Mouse (Mus musculus) limb, embryonic 10.5 days (tissue): ENCODE measurements around the gene Olfr576. TPM values are rescaled to one million over a fixed set of nuclear protein-coding genes. Genes with fewer than 3 reads are reported as not detected.

Experiments used
- DNase-seq: peaks from one replicate; pipeline ENCODE4 v3.0.0-alpha.2; 2017; ENCODE audit warnings: low spot score
- H3K27ac ChIP-seq: fragments of 300-500 bp; sonication (generic); 2 replicates; pipeline ENCODE4 v1.5.1; 2016; ENCODE audit warnings: mild to moderate bottlenecking
- H3K27me3 ChIP-seq: fragments of 300-500 bp; sonication (generic); 2 replicates; pipeline ENCODE4 v1.6.1; 2016; ENCODE audit warnings: low read depth, mild to moderate bottlenecking; ENCODE audit not compliant: poor library complexity, severe bottlenecking
- H3K36me3 ChIP-seq: fragments of 300-500 bp; sonication (generic); 2 replicates; pipeline ENCODE4 v1.6.1; 2016; ENCODE audit warnings: mild to moderate bottlenecking, moderate library complexity
- H3K4me1 ChIP-seq: fragments of 300-500 bp; sonication (generic); 2 replicates; pipeline ENCODE4 v1.6.1; 2016
- H3K4me3 ChIP-seq: fragments of 300-500 bp; sonication (generic); 2 replicates; pipeline ENCODE4 v1.5.1; 2016; ENCODE audit warnings: mild to moderate bottlenecking, moderate library complexity
- H3K9me3 ChIP-seq: fragments of 300-500 bp; sonication (generic); replicated peaks from 2 replicates; pipeline ENCODE4 v1.6.1; 2016; ENCODE audit warnings: mild to moderate bottlenecking
- WGBS: fragments of 180-500 bp; shearing (Covaris S2); methylation state at CpG from one replicate; pipeline ENCODE4 v1.1.7; 2016; 5-methylcytosine and 5-hydroxymethylcytosine counted together
- polyA plus RNA-seq: library from polyadenylated mRNA; unstranded; fragments of >200 nt; fragmentation: Nextera tagmentation; extraction: Ambion mirVana; gene quantifications from 2 replicates; pipeline ENCODE4 v1.2.1, GENCODE M21; 2016

The Olfr576 gene
- polyA plus RNA-seq, result not detected in 2 replicates

DNA sequence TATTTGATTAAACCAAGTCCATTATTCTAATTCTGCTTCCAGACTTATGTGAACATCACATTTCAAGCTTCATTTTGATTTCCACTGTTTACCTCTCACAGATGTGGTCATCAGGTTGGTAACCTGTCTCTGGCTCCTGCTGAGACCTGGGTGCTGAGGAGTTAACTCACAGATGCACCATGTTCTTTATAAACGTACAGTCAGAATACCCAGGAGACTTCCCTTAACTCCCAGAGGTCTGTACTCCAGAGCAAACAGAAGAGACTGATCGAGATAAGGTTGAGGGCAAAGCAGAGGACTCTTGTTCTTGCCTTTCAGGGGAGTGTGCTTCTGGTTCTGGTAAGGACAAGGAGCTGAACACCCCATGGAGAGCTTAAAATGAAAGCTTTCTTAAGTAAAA, at the start of gene Olfr576:
Gene Olfr576 (plus strand): TSS at position 301 of the 400 bp plus-strand sequence.
- no peaks in the 10 kb centered on the region for H3K4me1 ChIP-seq
- no peaks in the 10 kb centered on the region for H3K9me3 ChIP-seq
- H3K36me3 ChIP-seq, result no peaks in the 10 kb centered on the region
- no peak for DNase-seq
- H3K4me3 ChIP-seq, result no peak within 1 kb of the TSS
- no peak within 1 kb of the TSS for H3K27ac ChIP-seq
- H3K27me3 ChIP-seq, result no peaks in the 10 kb centered on the region
- WGBS, result 63% methylated on average over 2 of the region's 2 CpGs

DNA sequence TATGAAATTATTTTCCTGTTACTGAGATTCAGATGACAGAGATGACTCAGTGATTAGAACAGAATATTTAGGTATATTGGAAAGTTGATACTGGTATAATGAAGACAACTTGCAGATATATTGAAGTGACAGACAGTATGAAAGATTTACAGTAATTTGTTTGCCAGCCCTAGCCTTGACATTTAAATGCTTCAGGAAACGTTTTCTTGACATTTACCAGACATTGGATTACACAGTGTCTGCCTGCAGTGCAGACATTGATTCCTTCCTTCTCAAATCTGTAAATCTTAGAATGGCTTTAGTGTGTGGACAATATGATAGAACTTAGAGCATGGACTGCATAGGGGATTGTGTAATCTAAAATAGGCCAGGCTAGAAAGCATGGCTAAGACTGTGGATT, 47.2 kb upstream of the Olfr576 start:
- no peaks in the 10 kb centered on the region for H3K9me3 ChIP-seq
- no peaks in the 10 kb centered on the region for H3K36me3 ChIP-seq
- H3K27ac ChIP-seq, result no peak overlapping the region
- H3K4me1 ChIP-seq, result 0 out of 2 replicates have a peak, but pooled peaks cover 4% of the 10 kb centered on the region
- DNase-seq, result no peak
- H3K27me3 ChIP-seq, result no peaks in the 10 kb centered on the region
- WGBS, result 37% methylated on average over 1 of the region's 1 CpGs
- H3K4me3 ChIP-seq, result no peak overlapping the region

DNA sequence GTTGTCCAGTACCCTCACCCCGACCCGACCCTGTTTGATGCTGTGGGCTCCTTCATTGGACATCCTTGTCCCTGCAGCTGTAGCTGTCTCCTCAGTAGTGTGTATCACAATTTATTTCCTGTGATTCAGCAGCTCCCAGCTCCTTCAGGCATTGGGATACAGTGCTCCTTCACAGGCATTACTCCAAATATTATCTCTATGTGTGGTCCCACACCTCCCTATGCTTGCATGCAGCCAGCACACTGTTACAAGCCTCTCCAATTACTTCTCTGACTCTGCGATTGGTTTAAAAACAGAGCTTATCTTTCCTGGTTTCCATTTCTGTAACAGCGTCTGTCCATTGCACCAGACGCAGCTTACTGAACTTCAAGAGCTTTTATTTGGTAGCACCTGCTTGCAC, 46.1 kb upstream of the Olfr576 start:
- Histone ChIP-seq H3K27ac (no peak overlapping the region), H3K36me3 (no peaks in the 10 kb centered on the region), H3K4me1 (0 out of 2 replicates have a peak, but pooled peaks cover 4% of the 10 kb centered on the region), H3K9me3 (no peaks in the 10 kb centered on the region), H3K4me3 (no peak overlapping the region), H3K27me3 (no peaks in the 10 kb centered on the region)
- DNase-seq, result no peak
- WGBS, result 78% methylated on average over 5 of the region's 5 CpGs

DNA sequence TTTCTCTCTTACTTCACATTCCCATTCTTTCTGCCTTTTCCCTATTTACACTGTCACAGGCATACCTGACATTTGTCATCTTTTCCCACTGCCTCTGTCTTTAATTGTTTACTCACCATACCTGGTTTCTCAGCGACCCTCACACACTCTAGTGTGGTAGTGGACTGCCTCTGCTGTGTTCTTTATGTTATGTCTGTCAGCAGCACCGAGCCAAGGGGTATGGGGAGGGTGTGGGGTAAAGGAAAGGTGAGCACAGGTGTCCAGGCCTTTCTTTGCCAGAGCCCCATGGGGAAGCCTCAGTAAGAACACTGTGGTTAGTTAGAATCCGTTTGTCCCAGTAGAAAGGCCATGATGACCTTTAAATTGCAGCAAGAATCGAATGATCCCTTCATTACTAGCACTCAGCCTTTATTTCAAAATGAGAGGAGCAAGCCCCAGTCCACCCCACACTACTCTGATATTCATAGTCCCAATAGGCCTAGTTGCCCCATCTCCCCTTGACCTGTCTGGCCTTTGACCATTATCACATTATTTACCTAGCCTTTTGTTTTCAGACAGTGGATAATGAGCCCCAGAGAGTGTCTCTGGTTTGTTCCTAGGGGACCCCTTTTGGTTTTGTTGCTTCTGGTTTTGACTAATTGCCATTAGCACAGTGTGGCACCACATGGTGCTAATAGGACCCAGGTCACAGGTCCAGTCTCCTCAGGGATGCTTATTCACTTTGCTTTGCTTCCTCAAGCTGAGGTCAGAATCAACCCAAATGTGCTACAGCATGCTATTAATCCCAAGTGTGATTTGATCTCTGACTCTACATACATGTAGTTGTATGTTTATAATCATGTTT, 45.2 kb upstream of the Olfr576 start, which contains the start of gene Olfr571:
Gene Olfr571 (minus strand): TSS at position 505 of the 844 bp plus-strand sequence.
- H3K27me3 ChIP-seq, result no peaks in the 10 kb centered on the region
- no peaks in the 10 kb centered on the region for H3K9me3 ChIP-seq
- WGBS, result 60% methylated on average over 4 of the region's 4 CpGs
- H3K36me3 ChIP-seq, result no peaks in the 10 kb centered on the region
- no peak within 1 kb of the TSS for H3K27ac ChIP-seq
- H3K4me3 ChIP-seq, result no peak within 1 kb of the TSS
- H3K4me1 ChIP-seq, result 0 out of 2 replicates have a peak, but pooled peaks cover 4% of the 10 kb centered on the region
- DNase-seq, result no peak

DNA sequence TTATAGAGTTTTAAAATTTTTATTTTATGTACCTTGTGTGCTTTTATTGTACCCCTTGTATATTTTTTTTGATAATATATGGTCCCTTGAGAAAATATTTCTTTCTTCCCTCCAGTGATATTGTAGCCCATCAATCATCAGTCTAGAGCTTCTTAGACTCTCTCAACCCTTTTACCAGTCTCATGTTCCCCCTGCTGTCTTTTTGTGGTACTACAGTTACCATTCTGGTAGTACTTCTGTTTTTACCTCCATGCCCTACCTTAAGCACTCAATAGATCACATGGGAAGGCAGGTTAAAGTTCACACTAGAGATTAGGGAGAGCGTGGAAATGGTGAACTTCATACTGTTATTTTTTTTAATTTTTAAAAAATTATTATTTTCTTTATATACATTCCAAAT, 42.8 kb upstream of the Olfr576 start:
- H3K4me1 ChIP-seq, result 0 out of 2 replicates have a peak, but pooled peaks cover 4% of the 10 kb centered on the region
- no peak for DNase-seq

DNA sequence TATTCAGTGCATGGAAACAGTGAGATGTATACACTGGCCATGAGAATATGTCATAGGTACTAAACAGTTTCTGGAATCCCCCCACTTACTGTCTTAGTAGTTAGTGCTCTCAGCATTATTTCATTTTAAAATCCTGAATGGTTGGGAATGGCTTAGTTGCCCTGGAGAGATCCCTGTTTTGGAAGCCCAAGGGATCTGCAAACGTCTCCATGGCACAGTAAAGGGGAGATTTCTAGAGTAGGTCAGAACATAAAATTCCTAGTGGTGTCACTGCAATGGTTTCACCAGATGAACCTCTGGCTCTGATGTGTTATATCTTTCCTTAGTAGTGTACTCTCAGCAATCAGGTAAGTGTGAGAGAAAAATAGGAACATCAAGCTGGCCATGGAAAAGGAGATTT, 38.4 kb upstream of the Olfr576 start, which contains the start of gene Olfr572:
Gene Olfr572 (plus strand): TSS at position 301 of the 400 bp plus-strand sequence.
- no peaks in the 10 kb centered on the region for H3K36me3 ChIP-seq
- H3K27ac ChIP-seq, result no peak within 1 kb of the TSS
- H3K9me3 ChIP-seq, result no peaks in the 10 kb centered on the region
- no peaks in the 10 kb centered on the region for H3K4me1 ChIP-seq
- H3K27me3 ChIP-seq, result no peaks in the 10 kb centered on the region
- DNase-seq, result no peak
- no peak within 1 kb of the TSS for H3K4me3 ChIP-seq
- WGBS, result 65% methylated on average over 1 of the region's 1 CpGs

More for the DNA sequence above, 42.8 kb upstream of the Olfr576 start:
- no peaks in the 10 kb centered on the region for H3K36me3 ChIP-seq
- no peaks in the 10 kb centered on the region for H3K9me3 ChIP-seq
- 17% methylated on average over 1 of the region's 1 CpGs for WGBS
- H3K27me3 ChIP-seq, result no peaks in the 10 kb centered on the region
- no peak overlapping the region for H3K4me3 ChIP-seq
- no peak overlapping the region for H3K27ac ChIP-seq

DNA sequence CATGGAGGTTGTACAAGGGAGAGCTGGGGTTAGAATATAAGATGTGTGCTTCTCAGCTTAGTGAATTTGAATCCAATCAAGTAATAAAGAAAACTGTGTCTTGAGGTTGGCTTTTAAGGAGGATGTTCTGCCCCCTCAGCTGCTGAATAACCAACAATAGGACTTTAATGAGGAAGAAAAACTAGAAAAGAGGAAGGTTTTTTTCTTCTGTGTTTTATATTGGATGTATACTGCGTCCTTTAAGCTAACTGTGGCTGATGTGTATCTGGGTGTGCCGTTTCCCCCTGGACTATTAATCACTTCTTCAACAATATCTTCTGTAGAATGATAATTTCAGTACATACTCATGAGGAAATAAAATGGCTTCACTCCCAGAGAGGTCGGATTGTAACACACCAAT, 35.4 kb upstream of the Olfr576 start:
- no peaks in the 10 kb centered on the region for H3K4me1 ChIP-seq
- H3K27ac ChIP-seq, result no peak overlapping the region
- DNase-seq, result no peak
- H3K27me3 ChIP-seq, result no peaks in the 10 kb centered on the region
- H3K9me3 ChIP-seq, result no peaks in the 10 kb centered on the region
- WGBS, result 79% methylated on average over 3 of the region's 3 CpGs
- no peak overlapping the region for H3K4me3 ChIP-seq
- no peaks in the 10 kb centered on the region for H3K36me3 ChIP-seq

DNA sequence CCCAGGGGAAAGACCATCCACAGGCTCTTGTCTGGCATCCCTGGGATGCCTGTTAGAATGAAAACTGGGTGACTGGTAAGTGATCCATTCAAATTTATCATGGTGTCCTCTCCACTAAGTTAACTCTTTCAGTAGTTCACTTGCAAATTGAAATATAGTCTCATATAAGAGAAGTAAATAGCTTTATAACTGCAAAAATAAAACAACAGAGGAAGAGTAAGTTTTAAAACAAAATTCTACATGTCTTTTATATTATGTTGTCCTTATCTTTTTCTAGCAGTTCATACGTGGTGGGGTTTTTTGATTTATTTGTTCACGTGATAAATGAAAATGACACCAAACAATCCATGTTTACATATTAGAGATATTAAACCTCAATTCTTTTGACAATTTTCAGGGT, 20.0 kb upstream of the Olfr576 start, which contains the start of gene Olfr573-ps1:
Gene Olfr573-ps1 (minus strand): TSS at position 101 of the 400 bp plus-strand sequence.
- no peaks in the 10 kb centered on the region for H3K27me3 ChIP-seq
- H3K4me1 ChIP-seq, result no peaks in the 10 kb centered on the region
- 97% methylated on average over 2 of the region's 2 CpGs for WGBS
- H3K9me3 ChIP-seq, result no peaks in the 10 kb centered on the region
- H3K4me3 ChIP-seq, result no peak within 1 kb of the TSS
- no peak within 1 kb of the TSS for H3K27ac ChIP-seq
- DNase-seq, result no peak
- H3K36me3 ChIP-seq, result no peaks in the 10 kb centered on the region

DNA sequence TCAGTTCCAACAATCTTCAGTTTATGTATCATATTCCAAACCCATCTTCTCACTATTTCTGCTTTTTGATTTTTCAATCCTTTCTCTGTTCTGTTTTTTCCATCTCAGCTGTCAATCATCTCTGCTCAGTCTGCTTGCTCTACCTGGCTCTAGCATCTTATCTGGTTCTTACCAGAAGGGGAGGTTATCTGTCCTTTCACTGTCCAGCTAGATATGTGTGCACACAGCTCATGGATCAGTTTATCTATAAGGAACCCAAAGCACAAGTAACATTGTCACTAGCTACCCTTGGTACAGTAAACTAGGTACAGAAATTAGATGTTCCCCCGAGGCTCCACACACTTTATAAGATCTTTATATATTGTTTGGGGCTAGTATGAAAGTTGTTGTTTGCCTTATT, 19.0 kb upstream of the Olfr576 start:
- Histone ChIP-seq H3K4me3 (no peak overlapping the region), H3K27me3 (no peaks in the 10 kb centered on the region), H3K27ac (no peak overlapping the region), H3K4me1 (no peaks in the 10 kb centered on the region), H3K36me3 (no peaks in the 10 kb centered on the region), H3K9me3 (no peaks in the 10 kb centered on the region)
- DNase-seq, result no peak
- WGBS, result 91% methylated on average over 1 of the region's 1 CpGs

DNA sequence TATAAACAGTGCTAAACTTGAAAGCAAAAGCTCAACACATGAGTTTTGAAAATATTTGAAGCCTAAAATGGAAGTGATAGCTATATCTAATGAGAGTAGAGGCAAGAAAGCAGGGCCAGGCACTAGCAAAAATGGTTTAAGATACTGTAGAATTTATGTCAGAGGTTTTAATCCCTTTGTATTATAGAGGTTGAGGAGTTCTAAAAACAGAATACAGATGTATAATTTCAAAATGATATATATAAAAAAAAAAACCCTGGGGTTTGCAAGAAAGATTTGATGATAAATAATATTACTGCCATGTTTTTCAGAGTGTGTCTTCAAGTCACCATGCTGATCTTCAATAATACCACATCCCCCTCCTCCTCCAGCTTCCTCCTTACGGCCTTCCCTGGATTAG, 14.3 kb upstream of the Olfr576 start, which contains the start of gene Olfr574:
Gene Olfr574 (plus strand): TSS at position 301 of the 400 bp plus-strand sequence.
- DNase-seq, result no peak
- H3K36me3 ChIP-seq, result no peaks in the 10 kb centered on the region
- WGBS, result 96% methylated on average over 1 of the region's 1 CpGs
- H3K27me3 ChIP-seq, result no peaks in the 10 kb centered on the region
- no peaks in the 10 kb centered on the region for H3K9me3 ChIP-seq
- no peaks in the 10 kb centered on the region for H3K4me1 ChIP-seq
- H3K4me3 ChIP-seq, result no peak within 1 kb of the TSS
- H3K27ac ChIP-seq, result no peak within 1 kb of the TSS

DNA sequence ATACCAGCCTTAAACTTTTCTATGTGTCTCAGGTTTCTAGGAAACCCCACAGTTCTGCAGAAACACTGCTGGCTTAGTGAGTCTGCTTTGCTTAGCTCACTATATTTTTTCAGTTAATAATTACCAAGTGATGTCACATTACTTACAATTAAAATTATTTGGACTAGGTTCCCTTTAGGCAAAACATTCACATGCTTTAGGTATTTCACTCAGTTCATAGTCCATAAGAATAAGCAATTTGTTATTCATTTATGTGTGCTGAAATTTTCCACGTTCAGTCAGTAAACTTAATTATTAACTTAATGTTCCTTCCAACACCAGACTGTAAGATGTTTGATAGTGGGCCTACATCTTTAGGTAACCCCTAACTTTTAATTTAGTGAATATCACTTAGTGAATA, 11.7 kb upstream of the Olfr576 start:
- H3K4me1 ChIP-seq, result no peaks in the 10 kb centered on the region
- no peak overlapping the region for H3K4me3 ChIP-seq
- DNase-seq, result no peak
- no peaks in the 10 kb centered on the region for H3K27me3 ChIP-seq
- no peak overlapping the region for H3K27ac ChIP-seq
- WGBS, result 77% methylated on average over 1 of the region's 1 CpGs
- H3K9me3 ChIP-seq, result no peaks in the 10 kb centered on the region
- H3K36me3 ChIP-seq, result no peaks in the 10 kb centered on the region

DNA sequence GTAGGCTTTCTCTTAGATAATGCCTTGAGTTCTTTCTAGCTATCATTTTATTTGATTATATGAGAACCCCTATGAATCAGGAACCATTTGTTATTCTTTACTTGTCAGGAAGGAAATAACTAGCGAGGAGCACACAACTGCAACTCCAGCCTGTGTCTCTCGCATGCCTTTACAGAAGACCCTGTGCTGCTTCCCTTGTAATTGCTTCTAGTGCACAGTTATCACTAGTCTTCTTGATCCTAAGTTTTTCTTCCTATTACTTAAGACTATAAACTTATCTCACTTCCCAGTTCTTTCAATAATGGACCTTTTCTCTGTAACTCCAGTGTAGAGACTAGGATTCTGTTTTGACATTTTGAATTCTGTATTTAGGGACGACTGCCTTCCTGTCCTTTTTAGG, 4.3 kb upstream of the Olfr576 start:
- no peak for DNase-seq
- Histone ChIP-seq H3K4me3 (no peak overlapping the region), H3K4me1 (no peaks in the 10 kb centered on the region), H3K36me3 (no peaks in the 10 kb centered on the region), H3K9me3 (no peaks in the 10 kb centered on the region), H3K27ac (no peak overlapping the region), H3K27me3 (no peaks in the 10 kb centered on the region)
- 83% methylated on average over 3 of the region's 3 CpGs for WGBS

DNA sequence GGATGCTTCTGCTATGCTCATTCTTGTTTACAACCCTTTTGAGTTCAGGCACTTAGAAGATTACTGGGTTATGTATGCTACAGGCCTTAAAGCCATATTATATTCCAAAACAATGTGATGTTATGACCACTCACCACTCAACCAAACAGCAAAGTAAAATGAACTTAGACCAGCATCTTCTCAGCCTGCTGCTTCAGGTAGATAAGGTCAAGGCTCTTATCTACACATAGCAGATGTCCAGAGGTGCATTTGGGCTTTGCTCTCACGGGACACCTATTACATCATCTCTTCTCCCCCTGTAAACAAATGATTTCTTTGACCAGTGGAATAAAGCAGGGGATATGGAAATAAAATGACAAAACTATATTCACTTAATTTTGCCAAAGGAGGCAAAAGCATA, 3.9 kb upstream of the Olfr576 start, which contains the start of gene Olfr575:
Gene Olfr575 (minus strand): TSS at position 183 of the 400 bp plus-strand sequence.
- H3K4me3 ChIP-seq, result no peak within 1 kb of the TSS
- no peak for DNase-seq
- H3K27me3 ChIP-seq, result no peaks in the 10 kb centered on the region
- no peaks in the 10 kb centered on the region for H3K9me3 ChIP-seq
- no peaks in the 10 kb centered on the region for H3K36me3 ChIP-seq
- no peak within 1 kb of the TSS for H3K27ac ChIP-seq
- 66% methylated on average over 1 of the region's 1 CpGs for WGBS
- no peaks in the 10 kb centered on the region for H3K4me1 ChIP-seq
